Mouse (Mus musculus): ENCODE measurements at regions not wholly inside any gene's neighbourhood (a gene's known extent, or its start where the extent isn't known, plus 50 kb on each side); places are given as distances from the start of the nearest gene placed in this dataset.
"Not testable (repeated sequence)": the region's sequence is repeated elsewhere in the genome, so short reads cannot be mapped to it uniquely, and the experiment has no call there.

GRCm38 (mm10) chr5:13654173-13654572 is 137.2 kb upstream of the Speer3 start:
- DNase-seq: no peak

- DNase-seq: not testable (repeated sequence)
Observed at GRCm38 (mm10) chr5:13658301-13658700, 133.1 kb upstream of the Speer3 start.

DNA sequence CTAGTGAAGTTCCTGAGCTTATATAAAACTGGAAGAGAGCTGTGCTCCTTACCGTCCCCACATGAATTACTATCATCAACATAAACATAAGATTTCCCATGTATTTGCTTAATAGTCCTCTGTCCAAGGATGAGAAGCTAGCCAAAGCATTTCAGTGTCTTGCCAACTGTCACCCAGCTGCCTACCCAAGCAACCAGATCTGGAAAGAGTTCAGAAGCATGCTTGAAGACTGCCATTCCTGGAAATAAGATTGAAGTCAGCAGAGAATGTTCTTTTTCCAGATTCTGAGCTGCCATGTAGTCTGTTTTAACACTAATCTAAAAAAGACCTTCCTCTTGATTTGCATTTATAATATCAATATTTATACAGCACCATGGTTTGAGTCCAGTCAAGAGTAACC is 131.9 kb upstream of the Speer3 start:
- no peak for DNase-seq

DNA sequence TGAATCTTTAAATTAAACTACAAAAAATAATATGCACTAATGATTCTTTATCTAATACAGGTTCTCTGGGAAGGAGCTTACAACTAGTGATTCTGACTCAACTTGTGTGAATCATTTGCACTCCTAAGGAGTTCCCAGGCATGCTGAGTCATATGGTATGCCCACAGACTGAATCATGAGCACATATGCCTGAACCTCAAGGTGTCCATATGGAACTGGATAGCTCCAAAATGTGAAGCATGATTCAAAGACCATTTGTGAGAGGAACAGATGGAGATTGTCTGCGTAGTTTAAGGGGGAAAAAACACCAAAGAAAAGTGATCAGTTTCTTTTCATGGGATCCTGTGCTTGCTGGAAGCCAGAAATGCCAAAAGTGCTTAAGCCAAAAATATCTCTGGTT is 124.0 kb upstream of the Speer3 start:
- DNase-seq: peak; percentile 28

GRCm38 (mm10) chr5:13668840-13669239 is 122.6 kb upstream of the Speer3 start:
- DNase-seq: no peak

DNA sequence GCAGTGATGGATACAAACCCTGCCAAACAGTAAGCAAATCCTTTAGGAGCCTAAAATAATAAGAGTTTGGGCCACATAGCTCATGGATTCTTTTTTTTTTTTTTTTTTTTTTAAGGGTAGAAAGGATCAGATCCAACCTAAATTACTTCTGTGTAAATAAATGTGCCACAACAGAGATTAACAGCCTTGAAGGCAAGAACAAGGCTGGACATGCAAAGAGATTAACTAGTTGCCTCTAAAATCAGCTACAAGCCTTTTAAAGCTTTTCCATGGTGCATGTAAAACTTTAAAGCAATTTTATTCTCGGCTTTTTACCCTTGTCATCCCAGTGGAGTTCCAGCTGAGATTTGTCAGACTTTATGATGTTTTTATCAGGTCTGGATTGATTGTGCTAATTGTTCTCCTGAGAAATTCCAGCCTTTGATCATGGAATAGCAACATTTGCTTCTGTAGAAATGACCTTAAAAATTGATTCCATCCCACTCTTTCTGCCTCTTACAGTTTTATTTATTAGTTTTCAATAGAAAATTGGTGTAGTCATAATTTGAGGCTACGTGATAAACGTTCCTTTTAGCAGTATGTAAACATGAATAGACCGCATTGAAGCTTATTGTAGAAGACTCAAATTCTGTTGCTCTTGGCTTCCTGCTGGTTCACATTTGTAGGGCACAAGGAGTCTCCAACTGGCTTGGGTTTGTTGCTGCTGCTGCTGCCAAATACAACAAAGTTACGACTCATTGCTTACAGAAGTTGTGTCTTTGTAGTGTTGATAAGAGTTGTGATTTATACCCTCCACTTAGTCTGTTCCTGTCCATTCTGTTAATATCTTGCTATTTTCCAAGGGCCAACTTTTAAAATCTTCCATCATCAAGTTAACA is 100.3 kb upstream of the Speer3 start:
- DNase-seq: no peak

GRCm38 (mm10) chr5:13694847-13695246 is 96.6 kb upstream of the Speer3 start:
- DNase-seq: peak; percentile 2

All from cerebellum, adult 9-11 months (tissue).